Comparison of ENCODE assay signal across 8 mouse cellular contexts in genomic region chr6:91076249-91076648, GRCm38 (mm10). TPM values are rescaled to one million over a fixed set of nuclear protein-coding genes. Genes with fewer than 3 reads are reported as not detected.
DNase-seq lines count a peak whose midpoint lies in the region.

No protein-coding gene starts in this region.

- DNase-seq in ovary, adult 18-20 months (ENCODE audit: low spot score), result peak; percentile 54
- DNase-seq in ovary, postnatal 10 days (ENCODE audit: low spot score), result no peak
- DNase-seq in cerebellum, postnatal 10 days, result peak; percentile 69 to 82
- peak; percentile 54 to 72 for DNase-seq in heart, adult 9 months (ENCODE audit: low spot score in 2 of 2)
- DNase-seq in left cerebral cortex, adult 18-20 months (ENCODE audit: low spot score in 2 of 2), result peak; percentile 79 to 84
- peak; percentile 75 to 87 for DNase-seq in right cerebral cortex, postnatal 36 days (ENCODE audit: low spot score in 2 of 2)
- no peak for DNase-seq in thymus, postnatal 14 days
- no peak for DNase-seq in kidney, adult 18-20 months

RNA-seq across cellular contexts. Expression of gene Nup210, which starts 40.4 kb away (rescaled TPM):
- 10 to 100 TPM; 20.3 TPM for total RNA-seq in left cerebral cortex, adult 18-20 months (2021)

Comparison
In these comparisons a context has a peak if more than half of its experiments do, and no peak if none do; other contexts are left out.
1. DNase-seq: peak in ovary, adult 18-20 months (single experiment), cerebellum, postnatal 10 days (2 of 2), heart, adult 9 months (2 of 2), left cerebral cortex, adult 18-20 months (2 of 2) and right cerebral cortex, postnatal 36 days (2 of 2); none in ovary, postnatal 10 days (single experiment), thymus, postnatal 14 days (single experiment) and kidney, adult 18-20 months (single experiment).